Mouse (Mus musculus): ENCODE data around the gene Mast1. TPM values are rescaled to one million over a fixed set of nuclear protein-coding genes. Genes with fewer than 3 reads are reported as not detected.
"Not testable (repeated sequence)": the region's sequence is repeated elsewhere in the genome, so short reads cannot be mapped to it uniquely, and the experiment has no call there.

Gene Mast1
- polyA plus RNA-seq, 1 experiment from 2014 or later, result 29.3 TPM

- Histone ChIP-seq H3K4me1 (peaks cover 18% of the 10 kb centered on the region), H3K27me3 (peaks cover 95% of the 10 kb centered on the region), H3K9ac (replicated peaks) (peak overlapping the region; percentile 4; the same call in 1 of the 2 replicates), H3K9me3 (peaks cover 4% of the 10 kb centered on the region; the same call in 1 of the 2 replicates), H3K4me2 (replicated peaks) (peak overlapping the region; percentile 54), H3K27ac (replicated peaks) (no peak overlapping the region), H3K4me3 (peak overlapping the region; percentile 31), H3K36me3 (peaks cover 63% of the 10 kb centered on the region)
- no peak for ATAC-seq (ENCODE audit: low FRiP score, low read depth)
- 2% methylated on average over 55 of the region's 55 CpGs for WGBS
Observed at GRCm38 (mm10) chr8:84912895-84913501, 24.2 kb downstream of the Mast1 start.

- peaks cover 57% of the 10 kb centered on the region for H3K36me3 ChIP-seq
- H3K27me3 ChIP-seq, result peaks cover 89% of the 10 kb centered on the region
Observed at GRCm38 (mm10) chr8:84912391-84912790, 24.8 kb downstream of the Mast1 start.

GRCm38 (mm10) chr8:84911854-84912253 is 25.3 kb downstream of the Mast1 start:
- ATAC-seq (ENCODE audit: low FRiP score, low read depth), result no peak
- Histone ChIP-seq H3K9me3 (peaks cover 4% of the 10 kb centered on the region; the same call in 1 of the 2 replicates), H3K4me2 (replicated peaks) (no peak overlapping the region), H3K36me3 (peaks cover 53% of the 10 kb centered on the region), H3K4me1 (peaks cover 18% of the 10 kb centered on the region), H3K9ac (replicated peaks) (no peak overlapping the region), H3K4me3 (no peak overlapping the region), H3K27me3 (peaks cover 84% of the 10 kb centered on the region), H3K27ac (replicated peaks) (no peak overlapping the region)
- 75% methylated on average over 9 of the region's 9 CpGs for WGBS

More at GRCm38 (mm10) chr8:84912391-84912790, 24.8 kb downstream of the Mast1 start:
- H3K27ac ChIP-seq (replicated peaks), result no peak overlapping the region
- H3K9me3 ChIP-seq, result peaks cover 4% of the 10 kb centered on the region; the same call in 1 of the 2 replicates
- peak overlapping the region; percentile 54; the same call in 1 of the 2 replicates for H3K4me2 ChIP-seq (replicated peaks)
- H3K9ac ChIP-seq (replicated peaks), result peak overlapping the region; percentile 4; the same call in 1 of the 2 replicates
- H3K4me3 ChIP-seq, result peak overlapping the region; percentile 31; the same call in 1 of the 2 replicates
- ATAC-seq (ENCODE audit: low FRiP score, low read depth), result no peak
- peaks cover 18% of the 10 kb centered on the region for H3K4me1 ChIP-seq
- 18% methylated on average over 27 of the region's 27 CpGs for WGBS

GRCm38 (mm10) chr8:84910551-84910950 is 26.6 kb downstream of the Mast1 start:
- Histone ChIP-seq H3K9ac (replicated peaks) (no peak overlapping the region), H3K4me1 (peaks cover 18% of the 10 kb centered on the region), H3K9me3 (peaks cover 4% of the 10 kb centered on the region; the same call in 1 of the 2 replicates), H3K4me2 (replicated peaks) (no peak overlapping the region), H3K27me3 (peaks cover 71% of the 10 kb centered on the region), H3K4me3 (no peak overlapping the region), H3K36me3 (peaks cover 40% of the 10 kb centered on the region), H3K27ac (replicated peaks) (no peak overlapping the region)
- no peak for ATAC-seq (ENCODE audit: low FRiP score, low read depth)
- WGBS, result 89% methylated on average over 6 of the region's 6 CpGs

- no peak overlapping the region for H3K27ac ChIP-seq (replicated peaks)
- H3K36me3 ChIP-seq, result peaks cover 36% of the 10 kb centered on the region
- no peak overlapping the region for H3K4me3 ChIP-seq
- 95% methylated on average over 5 of the region's 5 CpGs for WGBS
- H3K4me1 ChIP-seq, result peaks cover 18% of the 10 kb centered on the region
- no peak overlapping the region for H3K4me2 ChIP-seq (replicated peaks)
- peaks cover 4% of the 10 kb centered on the region; the same call in 1 of the 2 replicates for H3K9me3 ChIP-seq
- ATAC-seq (ENCODE audit: low FRiP score, low read depth), result no peak
- H3K27me3 ChIP-seq, result peaks cover 71% of the 10 kb centered on the region
- no peak overlapping the region for H3K9ac ChIP-seq (replicated peaks)
Observed at GRCm38 (mm10) chr8:84909949-84910348, 27.2 kb downstream of the Mast1 start.

GRCm38 (mm10) chr8:84909162-84909767 is 27.9 kb downstream of the Mast1 start:
- H3K4me3 ChIP-seq, result peak overlapping the region; percentile 51
- peak overlapping the region; percentile 73 for H3K4me2 ChIP-seq (replicated peaks)
- 48% methylated on average over 20 of the region's 20 CpGs for WGBS
- H3K4me1 ChIP-seq, result peaks cover 18% of the 10 kb centered on the region
- peaks cover 31% of the 10 kb centered on the region for H3K36me3 ChIP-seq
- H3K9me3 ChIP-seq, result peaks cover 2% of the 10 kb centered on the region; the same call in 1 of the 2 replicates
- H3K9ac ChIP-seq (replicated peaks), result peak overlapping the region; percentile 65
- peak; percentile 6; the same call in 1 of the 2 replicates for ATAC-seq (ENCODE audit: low FRiP score, low read depth)
- peaks cover 71% of the 10 kb centered on the region for H3K27me3 ChIP-seq
- no peak overlapping the region for H3K27ac ChIP-seq (replicated peaks)

GRCm38 (mm10) chr8:84908421-84909161 is 28.6 kb downstream of the Mast1 start, which contains the start of gene Dnase2a:
TSS of gene Dnase2a (plus strand) at chr8:84908560.
- peaks cover 70% of the 10 kb centered on the region for H3K27me3 ChIP-seq
- H3K4me2 ChIP-seq (replicated peaks), result peak within 1 kb of the TSS; percentile 73
- 0 out of 2 replicates have a peak within 1 kb of the TSS, but pooled peaks have one; percentile 20 for H3K27ac ChIP-seq (replicated peaks)
- H3K36me3 ChIP-seq, result peaks cover 27% of the 10 kb centered on the region
- ATAC-seq (ENCODE audit: low FRiP score, low read depth), result peak; percentile 92
- under 1% methylated on average over 45 of the region's 45 CpGs for WGBS
- H3K9ac ChIP-seq (replicated peaks), result peak within 1 kb of the TSS; percentile 65
- H3K4me3 ChIP-seq, result peak within 1 kb of the TSS; percentile 51
- H3K9me3 ChIP-seq, result no peaks in the 10 kb centered on the region
- peaks cover 19% of the 10 kb centered on the region for H3K4me1 ChIP-seq

- Histone ChIP-seq H3K36me3 (peaks cover 25% of the 10 kb centered on the region), H3K27me3 (peaks cover 70% of the 10 kb centered on the region), H3K4me1 (peaks cover 20% of the 10 kb centered on the region), H3K4me3 (peak overlapping the region; percentile 51), H3K4me2 (replicated peaks) (peak overlapping the region; percentile 73)
- not testable (repeated sequence) for H3K27ac ChIP-seq (replicated peaks); H3K9me3 ChIP-seq; H3K9ac ChIP-seq (replicated peaks)
- 36% methylated on average over 7 of the region's 7 CpGs for WGBS
- peak; percentile 13; the same call in 1 of the 2 replicates for ATAC-seq (ENCODE audit: low FRiP score, low read depth)
Observed at GRCm38 (mm10) chr8:84907979-84908378, 29.2 kb downstream of the Mast1 start.

GRCm38 (mm10) chr8:84907493-84907892 is 29.7 kb downstream of the Mast1 start:
- Histone ChIP-seq H3K27me3 (peaks cover 70% of the 10 kb centered on the region), H3K9me3 (no peaks in the 10 kb centered on the region), H3K4me3 (no peak overlapping the region), H3K4me2 (replicated peaks) (no peak overlapping the region), H3K4me1 (peaks cover 19% of the 10 kb centered on the region), H3K36me3 (peaks cover 20% of the 10 kb centered on the region), H3K9ac (replicated peaks) (no peak overlapping the region), H3K27ac (replicated peaks) (no peak overlapping the region)
- no peak for ATAC-seq (ENCODE audit: low FRiP score, low read depth)
- 81% methylated on average over 8 of the region's 8 CpGs for WGBS

GRCm38 (mm10) chr8:84907037-84907436 is 30.1 kb downstream of the Mast1 start:
- H3K4me2 ChIP-seq (replicated peaks), result no peak overlapping the region
- no peak overlapping the region for H3K27ac ChIP-seq (replicated peaks)
- H3K4me3 ChIP-seq, result no peak overlapping the region
- ATAC-seq (ENCODE audit: low FRiP score, low read depth), result no peak
- H3K9me3 ChIP-seq, result no peaks in the 10 kb centered on the region
- H3K36me3 ChIP-seq, result peaks cover 16% of the 10 kb centered on the region
- H3K9ac ChIP-seq (replicated peaks), result no peak overlapping the region
- peaks cover 70% of the 10 kb centered on the region for H3K27me3 ChIP-seq
- peaks cover 23% of the 10 kb centered on the region for H3K4me1 ChIP-seq
- 89% methylated on average over 9 of the region's 9 CpGs for WGBS

GRCm38 (mm10) chr8:84904351-84904750 is 32.8 kb downstream of the Mast1 start:
- no peak overlapping the region for H3K9ac ChIP-seq (replicated peaks)
- no peak overlapping the region for H3K4me3 ChIP-seq
- no peak overlapping the region for H3K4me2 ChIP-seq (replicated peaks)
- ATAC-seq (ENCODE audit: low FRiP score, low read depth), result no peak
- no peaks in the 10 kb centered on the region for H3K9me3 ChIP-seq
- no peak overlapping the region for H3K27ac ChIP-seq (replicated peaks)
- H3K27me3 ChIP-seq, result peaks cover 67% of the 10 kb centered on the region
- H3K4me1 ChIP-seq, result peaks cover 23% of the 10 kb centered on the region
- WGBS, result 90% methylated on average over 7 of the region's 7 CpGs
- H3K36me3 ChIP-seq, result no peaks in the 10 kb centered on the region

All from midbrain, embryonic 12.5 days (tissue).